Mouse (Mus musculus) Patski (cell line): ENCODE data around the gene Fbln1. TPM values are rescaled to one million over a fixed set of nuclear protein-coding genes. Genes with fewer than 3 reads are reported as not detected.
"Not testable (repeated sequence)": the region's sequence is repeated elsewhere in the genome, so short reads cannot be mapped to it uniquely, and the experiment has no call there.

Experiments
- ATAC-seq: fragments of 100-300 bp; one replicate; pipeline ENCODE4 v1.8.0; 2021
- CTCF ChIA-PET: fragments of 350-600 bp; sonication (Branson Sonifier 250); formaldehyde crosslinking; loops from one replicate; lab custom pipeline; 2022; ENCODE audit warnings: inconsistent platforms; lab: Charles Lee
- POLR2A ChIA-PET: fragments of 350-600 bp; sonication (Branson Sonifier 250); formaldehyde crosslinking; loops from one replicate; lab custom pipeline; 2022; ENCODE audit warnings: antibody characterized with exemption, inconsistent platforms; lab: Charles Lee
- DNase-seq: peaks from one replicate; pipeline ENCODE4 v3.0.0-alpha.2; 2011; ENCODE audit warnings: low read depth, low spot score
- H3K27me3 ChIP-seq: fragments of 371-371 bp; one replicate; pipeline ENCODE4 v1.5.1; 2021
- CTCF ChIP-seq: fragments of 100-300 bp; IDR thresholded peaks from one replicate; pipeline ENCODE4 v1.5.1; 2021
- in situ Hi-C: fragments of 300-500 bp; cut with MboI; formaldehyde crosslinking; loops from 3 replicates; pipeline ENCODE4 v1.11.1; 2018; ENCODE audit warnings: low pct_unique_long_range_greater_than_20kb, mixed read lengths
- polyA plus RNA-seq: library from polyadenylated mRNA; unstranded; gene quantifications from one replicate; pipeline ENCODE4 v1.2.3, GENCODE M21; 2021

The Fbln1 gene
- polyA plus RNA-seq, 1 experiment from 2014 or later: 11.6 TPM

DNA sequence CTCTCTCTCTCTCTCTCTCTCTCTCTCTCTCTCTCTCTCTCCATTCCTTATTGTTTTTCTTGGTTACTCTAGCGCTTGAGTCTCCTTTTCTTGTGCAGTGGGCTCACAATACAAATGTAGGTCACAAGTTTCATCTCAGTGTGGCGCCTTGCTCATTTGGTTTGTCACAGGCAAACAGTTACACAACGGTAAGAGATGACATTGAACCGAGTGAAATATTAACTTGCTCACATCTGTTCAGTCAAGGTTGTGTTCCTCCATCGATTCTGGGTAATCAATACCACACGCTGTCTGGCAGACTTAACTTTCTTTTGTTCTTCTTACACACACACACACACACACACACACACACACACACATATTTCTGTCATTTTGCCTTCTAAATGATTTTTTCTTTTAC lies 124.3 kb downstream of the Fbln1 start:
- TF ChIP-seq CTCF: no peak
- in situ Hi-C loops: no loop called here
- H3K27me3 ChIP-seq: no peaks in the 10 kb centered on the region
- POLR2A ChIA-PET: no interaction called here
- CTCF ChIA-PET: no interaction called here
- no peak for DNase-seq
- ATAC-seq: no peak

- H3K27me3 ChIP-seq, CTCF ChIA-PET, POLR2A ChIA-PET, in situ Hi-C loops, DNase-seq, ATAC-seq: not testable (repeated sequence)
Observed at GRCm38 (mm10) chr15:85333511-85333910, 127.8 kb downstream of the Fbln1 start.

- ChIA-PET POLR2A (no interaction called here), CTCF (no interaction called here)
- no peak for TF ChIP-seq CTCF
Observed at GRCm38 (mm10) chr15:85334234-85334633, 128.5 kb downstream of the Fbln1 start.

DNA sequence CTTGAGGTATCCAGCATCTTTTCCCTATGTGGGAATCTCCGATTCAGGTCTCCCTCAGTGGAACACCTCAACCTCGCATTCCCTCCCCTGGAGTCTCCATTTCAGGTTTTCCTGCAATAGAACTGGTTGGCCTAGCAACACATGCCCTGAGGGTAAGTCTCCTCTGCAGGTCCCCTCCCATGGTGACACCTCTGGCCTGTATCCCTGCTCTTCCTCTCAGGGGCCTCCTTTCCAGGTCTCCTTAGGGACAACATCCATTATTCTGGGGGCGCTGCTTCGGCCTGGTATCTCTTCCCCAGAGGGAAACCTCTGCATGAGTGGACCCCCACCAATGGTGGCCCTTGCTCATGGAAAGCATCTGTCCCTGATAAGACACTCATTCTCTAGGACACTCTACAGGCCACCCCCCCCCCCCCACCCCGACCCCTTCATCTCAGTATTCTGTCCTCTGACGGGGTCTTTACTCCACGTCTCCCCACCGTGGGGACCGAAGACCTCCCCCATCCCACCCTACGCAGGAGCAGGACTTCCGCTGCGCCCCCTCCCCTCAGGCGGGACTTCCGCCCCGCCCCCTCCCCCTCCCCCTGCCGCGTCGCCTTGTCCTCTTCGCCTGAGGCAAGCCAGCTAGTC lies 130.0 kb downstream of the Fbln1 start, which contains the start of gene Atxn10:
Atxn10 (plus strand) TSS at position 575 of the 630 bp plus-strand sequence.
- no peak for TF ChIP-seq CTCF

More at GRCm38 (mm10) chr15:85334234-85334633, 128.5 kb downstream of the Fbln1 start:
- ATAC-seq: no peak
- in situ Hi-C loops: no loop called here
- DNase-seq: no peak
- H3K27me3 ChIP-seq: no peaks in the 10 kb centered on the region

More for the DNA sequence above, 130.0 kb downstream of the Fbln1 start, which contains the start of gene Atxn10:
- no peaks in the 10 kb centered on the region for H3K27me3 ChIP-seq
- ChIA-PET POLR2A (no interaction called here), CTCF (no interaction called here)
- in situ Hi-C loops: no loop called here
- no peak for ATAC-seq
- DNase-seq: no peak

Other genes starting within 250 kb of the Fbln1 start
- 85.7 TPM for gene 5031439G07Rik, start 217.4 kb upstream of the Fbln1 start, polyA plus RNA-seq
- gene Upk3a, start 188.8 kb upstream of the Fbln1 start, polyA plus RNA-seq: not detected
- gene Fam118a, start 177.0 kb upstream of the Fbln1 start, polyA plus RNA-seq: 51.2 TPM
- gene Smc1b, start 74.0 kb upstream of the Fbln1 start, polyA plus RNA-seq: 0.01 TPM
- gene Ribc2, start 73.9 kb upstream of the Fbln1 start, polyA plus RNA-seq: not detected
- 224 TPM for gene Atxn10, start 130.3 kb downstream of the Fbln1 start, polyA plus RNA-seq